Mouse (Mus musculus) adrenal gland, postnatal 25 days (tissue): ENCODE results near the gene Zglp1. TPM values are rescaled to one million over a fixed set of nuclear protein-coding genes. Genes with fewer than 3 reads are reported as not detected.

Experiments used
- DNase-seq: peaks from one replicate; pipeline ENCODE4 v3.0.0; 2021; ENCODE audit warnings: mixed read lengths
- microRNA-seq, 2 experiments: library from miRNA; unstranded; fragments of <30 nt; microRNA quantifications; one replicate each; pipeline ENCODE4 v1.2.0; 2021
- total RNA-seq: library from RNA; stranded (reverse); gene quantifications from 2 replicates; pipeline ENCODE4 v1.2.3, GENCODE M21; 2021

Zglp1 gene
- total RNA-seq, 1 experiment from 2014 or later = not detected

GRCm38 (mm10) chr9:21026849-21027248 lies 40.0 kb downstream of the Zglp1 start:
- DNase-seq = no peak

DNA sequence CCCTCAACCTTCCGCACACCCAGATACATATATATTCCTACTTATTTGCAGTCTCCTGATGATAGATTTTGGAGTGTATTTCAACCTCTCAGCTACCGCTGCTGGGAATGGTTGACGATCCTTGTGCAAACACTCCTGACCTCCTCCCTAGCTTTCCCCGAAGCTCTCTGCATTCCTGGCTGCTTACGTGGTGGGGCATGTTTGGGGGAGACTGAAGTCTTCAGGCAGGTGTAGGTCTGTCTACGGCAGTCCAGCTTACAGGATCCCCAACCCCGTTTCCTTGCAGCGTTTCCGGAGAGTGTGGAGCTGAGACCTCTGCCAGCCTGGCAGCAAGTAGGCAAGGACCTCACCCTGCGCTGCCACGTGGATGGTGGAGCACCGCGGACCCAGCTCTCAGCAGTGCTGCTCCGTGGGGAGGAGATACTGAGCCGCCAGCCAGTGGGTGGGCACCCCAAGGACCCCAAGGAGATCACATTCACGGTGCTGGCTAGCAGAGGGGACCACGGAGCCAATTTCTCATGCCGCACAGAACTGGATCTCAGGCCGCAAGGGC lies 41.6 kb downstream of the Zglp1 start:
- no peak for DNase-seq

DNA sequence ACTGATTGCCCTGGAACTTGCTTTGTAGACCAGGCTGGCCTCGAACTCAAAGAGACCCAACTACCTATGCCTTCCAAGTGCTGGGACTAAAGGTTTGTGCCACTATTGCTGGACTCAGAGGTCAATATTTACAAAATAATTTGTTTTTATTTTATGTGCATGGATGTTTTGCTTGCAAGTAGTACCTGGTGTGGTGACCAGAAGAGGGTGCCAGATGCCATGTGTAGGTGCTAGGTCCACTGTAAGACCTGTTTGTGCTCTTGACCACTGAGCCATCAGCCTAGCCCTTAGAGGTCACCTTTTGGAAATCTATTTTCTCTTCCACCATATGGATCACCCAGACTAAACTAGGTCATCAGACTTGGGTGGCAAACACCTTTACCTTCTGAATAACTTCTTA lies 44.2 kb downstream of the Zglp1 start:
- DNase-seq = no peak

DNA sequence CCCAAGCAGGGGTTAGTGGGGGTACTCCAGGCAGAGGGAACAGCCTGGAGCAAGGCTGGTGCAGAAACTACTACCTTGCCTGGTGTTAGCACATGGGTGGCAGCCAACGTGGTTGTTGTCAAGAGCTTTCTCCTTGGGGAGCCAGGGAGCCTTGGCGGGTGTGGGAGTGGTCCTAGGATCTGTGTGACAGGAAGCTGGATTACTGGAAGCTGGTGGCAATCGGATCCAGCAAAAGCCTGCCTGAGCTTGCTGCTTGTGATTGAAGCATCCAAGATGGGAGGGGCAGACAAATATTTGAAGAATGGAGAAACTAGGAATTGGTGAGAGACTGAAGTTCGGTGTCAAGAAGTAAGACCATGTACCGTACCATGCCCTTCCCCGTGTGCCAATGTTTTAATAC lies 44.6 kb downstream of the Zglp1 start:
- no peak for DNase-seq

DNA sequence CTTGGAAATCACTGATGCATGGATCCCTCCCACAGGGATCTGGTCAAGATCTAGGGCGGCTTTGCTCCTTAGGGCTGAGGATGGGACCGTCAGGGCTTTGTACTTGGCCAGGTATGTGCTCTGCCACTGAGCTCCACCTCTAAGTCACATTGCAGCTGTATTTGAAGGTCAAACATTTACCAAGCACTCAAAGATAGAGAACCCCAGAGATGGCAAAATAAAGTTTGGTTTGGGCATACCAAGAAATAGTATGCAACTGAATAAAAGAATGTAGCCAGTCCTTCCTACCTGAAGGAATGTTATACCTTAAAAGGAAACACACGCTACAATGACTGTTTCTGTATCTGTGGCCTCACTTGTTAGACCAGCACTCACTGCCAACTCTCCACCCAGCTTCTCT lies 45.5 kb downstream of the Zglp1 start:
- no peak for DNase-seq

GRCm38 (mm10) chr9:21018600-21018999 lies 48.3 kb downstream of the Zglp1 start:
- DNase-seq = no peak

- DNase-seq = no peak
Measured at GRCm38 (mm10) chr9:21017177-21017575, 49.7 kb downstream of the Zglp1 start.

DNA sequence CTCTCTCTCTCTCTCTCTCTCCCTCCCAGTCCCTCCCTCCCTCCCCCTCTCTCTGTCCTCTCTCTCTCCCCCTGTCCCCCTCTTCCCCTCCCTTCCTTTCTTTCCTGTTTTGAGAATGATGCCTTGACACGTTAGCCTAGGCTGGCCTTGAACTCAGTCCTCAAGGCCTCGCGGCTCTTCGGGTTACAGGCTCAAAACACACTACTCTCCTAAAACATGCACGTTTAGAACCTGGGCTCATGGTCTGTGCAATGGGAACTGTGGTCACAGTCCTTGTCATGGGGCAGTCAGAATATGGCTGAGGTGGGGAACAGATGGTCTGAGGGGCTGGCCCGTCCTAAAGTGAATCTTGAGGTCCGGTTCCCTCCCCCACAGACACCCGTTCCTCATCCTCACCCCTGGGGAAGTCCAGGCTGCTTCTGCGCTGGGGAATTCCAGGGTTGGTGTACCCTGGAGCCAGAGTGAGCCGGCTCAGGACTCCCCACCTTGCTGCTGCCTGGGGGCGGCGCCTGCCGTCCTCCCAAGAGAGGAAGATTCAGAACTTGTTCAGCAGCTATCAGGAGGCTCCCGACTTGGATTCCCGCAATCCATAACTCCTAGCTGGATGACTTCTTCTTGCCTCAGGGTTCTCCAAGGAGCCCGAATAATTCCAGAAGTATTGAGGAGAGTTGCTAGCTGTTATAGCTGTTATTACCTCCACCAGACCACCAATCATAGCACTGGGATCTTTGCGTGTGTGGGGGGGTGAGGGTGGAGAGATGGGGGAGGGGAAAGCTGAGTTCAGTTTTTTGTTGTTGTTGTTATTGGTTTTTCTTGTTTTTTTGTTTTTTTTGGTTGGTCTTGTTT lies 50.3 kb downstream of the Zglp1 start:
- no peak for DNase-seq

DNA sequence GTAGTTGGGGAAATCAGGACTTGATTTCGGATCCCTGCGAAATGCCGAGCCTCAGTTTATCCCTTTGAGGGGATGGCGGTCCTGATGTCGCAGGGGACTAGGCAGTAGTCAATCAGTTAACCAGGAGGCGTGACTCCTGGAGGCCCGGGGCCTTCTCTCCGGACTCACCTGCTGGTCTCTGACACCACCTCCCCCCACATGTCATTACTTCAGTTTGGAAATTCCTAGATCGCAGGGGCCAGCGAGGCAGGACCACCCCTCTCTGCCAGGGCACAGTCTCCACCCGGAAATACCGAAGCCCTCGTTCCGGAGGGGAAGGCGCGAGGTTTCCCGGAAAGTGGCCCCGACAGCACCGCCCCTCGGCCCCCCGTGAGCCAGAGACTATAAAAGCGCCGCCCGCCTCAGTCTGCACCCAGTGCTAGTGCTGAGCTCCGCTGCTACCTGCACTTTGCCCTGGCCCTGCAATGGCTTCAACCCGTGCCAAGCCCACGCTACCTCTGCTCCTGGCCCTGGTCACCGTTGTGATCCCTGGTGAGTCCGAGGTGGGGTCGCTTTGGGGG lies 51.2 kb downstream of the Zglp1 start, which contains the start of gene Icam1:
TSS of gene Icam1 (plus strand) at position 415 of the 560 bp plus-strand sequence.
- peak; percentile 62 for DNase-seq

GRCm38 (mm10) chr9:21014691-21015570 lies 52.0 kb downstream of the Zglp1 start:
- DNase-seq = no peak

Small RNA genes within 50 kb of the gene (microRNA-seq; reads per million reads assigned to microRNA genes)
- gene Mir1900 = 0 reads per million in 2 experiments
- 0.34 to 0.36 reads per million in 2 experiments for gene Mir7082

Other genes with a start within 250 kb of the Zglp1 start
- not detected in 2 replicates for gene Rdh8, start 248.6 kb downstream of the Zglp1 start, total RNA-seq
- gene A230050P20Rik, start 198.5 kb downstream of the Zglp1 start, total RNA-seq = 22.5 and 33.4 TPM in 2 replicates
- gene Angptl6, start 187.4 kb downstream of the Zglp1 start, total RNA-seq = 2.9 and 3.7 TPM in 2 replicates
- gene Ppan, start 178.9 kb downstream of the Zglp1 start, total RNA-seq = 37.2 and 37.3 TPM in 2 replicates
- 143 and 150 TPM in 2 replicates for gene Eif3g, start 168.5 kb downstream of the Zglp1 start, total RNA-seq
- 61.3 and 68.1 TPM in 2 replicates for gene Dnmt1, start 107.2 kb downstream of the Zglp1 start, total RNA-seq
- gene S1pr2, start 90.3 kb downstream of the Zglp1 start, total RNA-seq = 16.2 and 16.9 TPM in 2 replicates
- 113 and 122 TPM in 2 replicates for gene Mrpl4, start 64.4 kb downstream of the Zglp1 start, total RNA-seq
- gene Icam1, start 51.1 kb downstream of the Zglp1 start, total RNA-seq = 6.5 and 8.9 TPM in 2 replicates
- 1.6 and 1.9 TPM in 2 replicates for gene Icam4, start 37.7 kb downstream of the Zglp1 start, total RNA-seq
- 0.43 and 0.49 TPM in 2 replicates for gene Icam5, start 35.0 kb downstream of the Zglp1 start, total RNA-seq
- 0.52 TPM in 1 of 2 replicates, not detected in the other for gene Gm49373, start 6.0 kb upstream of the Zglp1 start, total RNA-seq
- 32.4 and 36.5 TPM in 2 replicates for gene Fdx1l, start 6.5 kb upstream of the Zglp1 start, total RNA-seq
- gene Gm38431, start 24.9 kb upstream of the Zglp1 start, total RNA-seq = 2.5 and 9.4 TPM in 2 replicates
- gene Raver1, start 24.9 kb upstream of the Zglp1 start, total RNA-seq = 52.1 and 60.0 TPM in 2 replicates
- gene Tyk2, start 64.2 kb upstream of the Zglp1 start, total RNA-seq = 17.7 and 22.4 TPM in 2 replicates
- gene Cdc37, start 82.9 kb upstream of the Zglp1 start, total RNA-seq = 190 and 202 TPM in 2 replicates
- gene Pde4a, start 98.6 kb upstream of the Zglp1 start, total RNA-seq = 12.9 and 13.1 TPM in 2 replicates
- gene Keap1, start 172.3 kb upstream of the Zglp1 start, total RNA-seq = 50.8 and 51.5 TPM in 2 replicates
- 0.88 and 1.3 TPM in 2 replicates for gene S1pr5, start 181.3 kb upstream of the Zglp1 start, total RNA-seq
- gene Atg4d, start 198.2 kb upstream of the Zglp1 start, total RNA-seq = 37.5 and 42.2 TPM in 2 replicates
- 34.7 and 48.1 TPM in 2 replicates for gene Kri1, start 220.9 kb upstream of the Zglp1 start, total RNA-seq
- 13.5 and 19.9 TPM in 2 replicates for gene Cdkn2d, start 224.3 kb upstream of the Zglp1 start, total RNA-seq
- gene Ap1m2, start 245.2 kb upstream of the Zglp1 start, total RNA-seq = not detected in 2 replicates